Mouse (Mus musculus): ENCODE results near the gene Ttc28.

DNA sequence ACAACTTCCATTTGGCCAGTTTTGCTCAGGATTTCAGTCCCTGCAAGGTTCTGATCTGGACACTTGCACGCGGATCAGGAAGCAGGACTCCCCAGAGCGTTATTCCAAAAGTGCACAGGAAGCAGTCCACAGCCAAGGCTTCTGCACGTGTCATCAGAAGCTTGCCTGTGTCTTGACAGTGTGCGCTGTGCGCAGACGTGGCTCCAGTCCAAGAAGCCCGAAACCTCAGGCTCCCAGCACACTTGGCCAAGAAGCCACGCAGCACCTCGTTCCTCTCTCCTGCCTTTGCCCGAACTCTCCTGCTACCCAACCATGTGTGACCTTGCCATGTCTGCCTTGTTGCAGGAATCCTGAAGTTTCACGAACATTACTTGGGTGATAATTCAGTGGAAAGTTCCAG, 355.5 kb downstream of the Ttc28 start:
- no peak for TF ChIP-seq GATA1 (IDR thresholded peaks at IDR 0.05; ENCODE audit: low read length)
- no peak for TF ChIP-seq TAL1 (IDR thresholded peaks at IDR 0.05; ENCODE audit: low read length)

Data from erythroblast, embryonic 14.5 days (primary cell).